Mouse (Mus musculus): ENCODE results near the gene Tsc1. TPM values are rescaled to one million over a fixed set of nuclear protein-coding genes. Genes with fewer than 3 reads are reported as not detected.

Gene Tsc1
- total RNA-seq (2021) = 10 to 100 TPM; 49.3 to 56.4 TPM

GRCm38 (mm10) chr2:28640461-28641424, at the start of gene Tsc1:
Tsc1 (plus strand) TSS chr2:28641228.
- intact Hi-C loops (cut with DNase I) = no loop called here
- DNase-seq (ENCODE audit: low spot score in 2 of 2) = peak; percentile 94 to 96

- DNase-seq (ENCODE audit: low spot score in 2 of 2) = no peak
- intact Hi-C loops (cut with DNase I) = no loop called here
These were observed 49.5 kb upstream of the Tsc1 start for GRCm38 (mm10) chr2:28591479-28591878.

DNA sequence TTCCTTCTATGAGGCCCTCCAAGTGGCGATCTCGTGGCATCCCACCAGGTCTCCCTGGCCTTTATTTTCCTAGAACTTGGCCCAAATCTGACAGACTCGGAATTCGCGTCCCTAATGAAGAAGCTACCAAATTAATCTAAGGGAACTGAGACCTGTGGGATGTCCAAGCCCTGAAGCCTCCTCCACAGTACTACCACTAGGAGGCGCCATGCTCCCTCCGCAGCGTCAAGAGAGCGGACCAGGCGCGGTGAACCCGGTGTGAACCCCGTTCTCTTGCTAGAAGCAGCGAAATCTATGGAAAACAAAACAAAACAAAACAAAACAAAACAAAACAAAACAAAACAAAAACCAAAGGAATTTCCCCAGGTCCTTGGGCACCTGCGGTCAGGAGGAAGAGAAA, 48.2 kb upstream of the Tsc1 start:
- intact Hi-C loops (cut with DNase I) = loop anchor here (2.0 kb wide), 1 partner anchor 30 kb away; no protein-coding TSS in a partner anchor
- DNase-seq (ENCODE audit: low spot score in 2 of 2) = no peak

GRCm38 (mm10) chr2:28596021-28596420, 45.0 kb upstream of the Tsc1 start:
- intact Hi-C loops (cut with DNase I) = no loop called here
- DNase-seq (ENCODE audit: low spot score in 2 of 2) = no peak

- intact Hi-C loops (cut with DNase I) = no loop called here
- DNase-seq (ENCODE audit: low spot score in 2 of 2) = no peak
These were observed 44.0 kb upstream of the Tsc1 start for GRCm38 (mm10) chr2:28596998-28597397.

DNA sequence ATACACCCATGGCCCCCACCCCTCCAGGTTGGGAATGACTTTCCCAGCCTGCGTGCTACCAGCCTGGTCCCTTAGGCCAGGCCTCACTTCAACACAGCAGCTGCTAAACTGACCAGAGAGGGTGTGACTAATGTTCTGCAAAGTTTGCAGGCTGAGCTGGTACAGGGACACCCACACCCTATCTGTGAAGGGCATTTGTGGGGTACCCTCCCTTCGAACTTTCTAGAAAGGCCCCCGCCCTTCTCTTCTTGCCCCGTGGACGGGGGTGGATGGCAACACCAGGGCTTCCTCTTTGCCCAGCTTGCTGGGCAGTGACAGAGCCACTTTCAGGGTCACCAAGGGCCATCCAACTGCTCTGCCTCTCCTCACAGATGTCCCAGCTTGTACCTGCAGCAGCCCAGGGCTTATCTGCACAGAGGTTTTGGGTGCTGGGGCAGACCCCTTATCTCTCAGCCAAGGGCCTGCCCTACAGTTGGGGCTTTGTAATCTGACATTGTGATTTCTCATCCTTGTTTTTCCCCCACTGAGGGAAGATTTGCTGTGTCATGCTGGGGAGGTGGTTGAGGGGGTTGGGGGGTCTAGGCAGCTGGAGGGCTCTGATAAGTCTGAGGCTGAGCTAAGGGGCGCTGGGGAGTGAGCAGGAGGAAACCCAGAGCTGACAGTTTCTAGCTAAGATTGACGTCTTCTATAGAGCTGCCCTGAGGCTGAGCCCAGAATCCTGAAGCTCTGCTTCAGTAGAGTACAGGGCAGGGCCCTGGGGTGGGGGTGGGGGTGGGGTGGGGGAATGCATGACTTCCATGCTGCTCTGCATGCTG, 43.1 kb upstream of the Tsc1 start:
- no peak for DNase-seq (ENCODE audit: low spot score in 2 of 2)
- intact Hi-C loops (cut with DNase I) = no loop called here

DNA sequence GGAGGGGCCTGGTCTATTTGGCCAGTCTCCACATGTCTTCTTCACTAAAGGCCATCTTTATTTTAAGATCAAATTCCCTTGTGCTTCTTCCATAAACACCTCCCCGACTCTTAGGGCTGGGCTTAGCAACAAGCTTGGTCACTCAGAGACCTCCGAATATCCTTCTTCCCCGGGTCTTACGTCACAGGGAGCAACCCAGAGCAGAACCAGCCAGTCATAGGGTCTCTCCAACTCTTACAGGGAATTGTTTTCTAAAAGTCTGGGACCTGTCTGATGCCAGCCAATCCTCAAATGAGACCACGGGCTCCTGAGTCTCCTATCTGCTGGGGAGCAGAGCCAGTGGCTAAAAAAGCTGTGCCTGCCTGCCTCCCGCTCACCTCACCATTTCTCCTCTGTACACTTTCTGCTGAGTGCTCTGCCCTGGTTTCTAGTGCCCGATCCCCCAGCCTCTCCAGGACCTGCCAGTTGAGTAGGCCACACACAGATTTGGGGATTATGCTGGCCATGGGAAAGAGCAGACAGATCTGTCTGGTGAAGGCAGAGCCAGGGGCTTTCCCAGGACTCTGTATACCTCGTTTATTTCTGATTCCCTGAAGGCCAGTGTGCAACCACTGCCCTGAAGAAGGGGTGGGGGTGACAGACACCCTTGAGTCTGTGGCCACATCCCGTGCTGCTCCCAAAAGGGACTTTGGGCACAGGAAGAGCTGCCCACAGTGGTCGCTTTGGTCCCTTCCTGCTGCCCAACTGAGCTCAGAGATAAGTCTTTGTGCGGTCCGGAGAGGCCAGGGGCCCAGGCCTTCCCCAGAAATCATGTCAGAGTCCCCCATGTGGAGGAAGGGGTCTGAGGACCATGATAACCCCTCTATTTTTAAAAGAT, 42.1 kb upstream of the Tsc1 start:
- intact Hi-C loops (cut with DNase I) = no loop called here
- DNase-seq (ENCODE audit: low spot score in 2 of 2) = no peak

DNA sequence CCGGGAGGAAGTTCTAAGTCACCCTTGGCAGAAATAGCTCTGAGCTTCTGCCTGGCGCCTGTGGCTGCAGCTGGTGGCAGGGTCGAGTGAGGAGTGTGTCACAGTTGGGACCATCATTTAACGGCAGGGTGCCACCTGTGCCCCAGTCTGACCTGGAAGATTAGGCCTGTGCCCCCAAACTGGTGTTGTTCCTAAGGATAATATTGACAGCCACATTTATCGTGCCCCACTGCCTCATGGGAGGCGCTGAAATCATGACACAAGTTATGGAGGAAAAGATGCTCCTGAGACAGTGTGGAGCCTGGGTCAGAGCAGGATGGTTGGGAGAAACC, 41.5 kb upstream of the Tsc1 start:
- no peak for DNase-seq (ENCODE audit: low spot score in 2 of 2)
- intact Hi-C loops (cut with DNase I) = no loop called here

DNA sequence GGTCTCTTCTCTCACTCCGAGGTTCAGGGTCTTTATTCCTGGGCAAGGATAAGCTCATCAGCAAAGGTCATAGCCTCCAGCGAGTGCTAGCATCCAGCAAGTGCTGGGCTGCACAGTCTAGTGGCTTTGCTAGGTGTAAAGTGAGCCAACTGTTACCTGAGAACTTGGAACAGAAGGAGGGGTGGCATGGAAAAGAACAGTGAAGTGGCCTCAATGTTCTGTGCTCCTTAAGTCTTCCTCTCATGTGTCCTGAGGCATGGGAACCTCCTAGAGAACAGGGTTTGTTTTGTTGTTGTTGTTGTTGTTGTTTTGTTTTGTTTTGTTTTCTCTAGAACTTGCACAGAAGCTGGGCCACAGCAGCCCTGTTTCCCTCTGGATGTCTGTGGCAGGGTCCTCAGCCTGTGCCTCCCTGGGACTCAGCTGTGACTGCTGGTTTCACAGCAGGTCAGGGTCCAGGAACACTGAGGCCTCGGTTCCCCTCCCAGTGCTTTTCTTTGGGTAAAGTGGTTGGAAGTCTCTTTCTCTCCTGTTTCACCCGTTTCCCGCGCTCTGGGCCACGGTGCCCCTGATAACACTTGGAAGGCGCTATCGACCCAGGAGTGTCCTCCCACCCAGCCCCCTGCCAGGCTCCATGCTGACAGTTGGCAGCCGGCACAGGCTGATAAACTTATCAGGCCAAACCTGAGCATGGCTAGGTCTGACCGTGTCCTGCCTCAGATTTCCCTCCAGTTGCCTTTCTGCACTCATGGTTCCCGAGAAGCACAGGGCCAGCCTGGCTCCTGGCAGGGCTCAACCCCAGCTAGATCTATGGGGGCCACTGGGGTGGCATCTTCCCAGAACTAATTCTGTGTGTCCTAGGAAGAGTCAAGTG, 39.1 kb upstream of the Tsc1 start:
- intact Hi-C loops (cut with DNase I) = no loop called here
- DNase-seq (ENCODE audit: low spot score in 2 of 2) = no peak

DNA sequence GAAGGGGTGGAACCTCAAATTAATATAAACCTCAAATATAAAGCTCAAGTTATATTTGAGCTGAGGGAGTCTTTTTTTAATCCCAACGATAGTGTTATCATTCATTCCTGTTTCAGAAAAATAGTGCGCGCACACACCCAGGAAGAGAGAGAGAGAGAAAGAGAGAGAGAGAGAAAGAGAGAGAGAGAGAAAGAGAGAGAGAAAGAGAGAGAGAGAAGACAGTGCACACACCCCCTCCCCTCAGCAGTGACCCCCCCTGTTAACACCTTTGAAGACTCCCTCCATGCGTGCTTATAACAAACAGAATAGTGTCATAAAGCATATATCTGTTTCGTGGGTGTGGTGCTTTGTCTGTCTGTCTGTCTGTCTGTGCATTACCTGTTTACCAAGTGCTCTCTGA, 37.5 kb upstream of the Tsc1 start:
- DNase-seq (ENCODE audit: low spot score in 2 of 2) = no peak
- intact Hi-C loops (cut with DNase I) = no loop called here

DNA sequence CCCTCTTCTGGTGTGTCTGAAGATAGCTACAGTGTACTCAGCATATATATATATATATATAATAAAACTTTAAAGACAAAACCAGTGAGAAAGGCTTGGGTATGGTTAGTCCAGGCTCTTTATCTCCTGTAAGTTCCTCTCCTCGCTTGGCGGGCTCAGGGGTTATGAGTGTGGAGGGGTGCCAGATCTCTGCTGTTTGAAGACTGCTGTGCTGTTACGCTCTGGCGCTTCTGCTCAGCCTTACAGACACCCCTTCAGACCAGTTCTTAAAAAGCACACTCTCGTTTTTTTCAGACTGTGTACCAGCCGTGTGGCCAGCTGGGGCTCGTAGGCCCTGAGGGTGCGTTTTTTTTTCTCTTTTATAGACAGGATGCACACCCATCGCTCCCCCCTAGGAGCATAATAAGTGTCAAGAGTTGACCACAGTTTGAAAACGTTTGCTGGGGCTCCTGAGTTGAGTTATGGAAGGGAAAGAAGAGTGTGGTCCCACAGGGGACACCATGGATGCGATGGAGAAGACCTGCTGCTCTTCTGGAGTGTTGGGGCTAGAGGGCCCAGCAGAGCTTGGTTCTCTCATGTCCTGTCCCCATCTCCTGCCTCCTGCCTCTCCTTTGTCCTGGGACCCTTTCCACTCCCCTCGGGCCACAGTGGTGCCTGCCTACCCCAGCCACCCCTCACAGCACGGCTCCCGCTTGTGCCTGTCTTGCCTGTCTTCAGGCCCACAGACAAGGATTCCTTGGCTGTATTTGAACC, 35.1 kb upstream of the Tsc1 start:
- DNase-seq (ENCODE audit: low spot score in 2 of 2) = no peak
- intact Hi-C loops (cut with DNase I) = no loop called here

- intact Hi-C loops (cut with DNase I) = no loop called here
These were observed 34.3 kb upstream of the Tsc1 start for GRCm38 (mm10) chr2:28606601-28607340.

DNA sequence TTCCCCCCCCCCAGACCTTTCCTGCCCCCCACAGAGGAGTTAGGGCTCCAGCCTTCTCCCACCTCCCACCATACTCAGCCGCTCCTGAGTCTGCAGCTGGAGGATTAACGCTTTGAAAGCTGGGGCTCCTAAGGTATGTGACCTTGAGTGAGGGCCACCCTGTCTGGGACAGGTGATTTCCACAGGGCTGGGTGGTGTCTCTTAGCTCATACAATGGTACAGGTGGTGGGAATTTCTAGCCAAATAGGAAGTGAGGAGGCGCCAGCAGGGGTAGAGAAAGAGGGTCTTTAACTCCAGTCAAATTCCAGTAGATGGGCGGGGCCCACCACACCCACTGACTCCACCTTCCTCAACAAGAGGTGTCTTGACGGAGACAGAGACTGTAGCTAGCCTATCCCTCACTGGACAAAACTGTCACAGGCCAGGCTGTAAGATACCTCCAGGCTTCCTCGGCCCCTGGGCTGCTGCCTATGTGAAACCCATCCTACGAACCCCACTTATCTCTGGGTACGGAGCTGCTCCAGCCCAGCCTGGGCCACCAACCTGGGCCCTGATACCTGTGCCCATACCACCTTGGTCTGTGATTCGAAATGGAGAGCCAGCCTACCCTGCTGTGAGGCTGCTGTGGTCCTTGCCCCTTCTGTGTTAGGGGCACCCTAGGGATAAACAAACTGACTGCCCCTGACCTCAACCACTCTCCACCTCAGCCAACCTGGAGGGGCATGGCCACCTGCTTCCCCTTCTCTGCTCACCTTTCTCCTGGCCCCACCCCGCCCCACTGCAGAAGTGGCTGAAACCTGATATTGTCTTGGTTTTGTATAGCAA, 33.5 kb upstream of the Tsc1 start:
- no peak for DNase-seq (ENCODE audit: low spot score in 2 of 2)
- intact Hi-C loops (cut with DNase I) = no loop called here

More at GRCm38 (mm10) chr2:28606601-28607340, 34.3 kb upstream of the Tsc1 start:
- DNase-seq (ENCODE audit: low spot score in 2 of 2) = no peak

DNA sequence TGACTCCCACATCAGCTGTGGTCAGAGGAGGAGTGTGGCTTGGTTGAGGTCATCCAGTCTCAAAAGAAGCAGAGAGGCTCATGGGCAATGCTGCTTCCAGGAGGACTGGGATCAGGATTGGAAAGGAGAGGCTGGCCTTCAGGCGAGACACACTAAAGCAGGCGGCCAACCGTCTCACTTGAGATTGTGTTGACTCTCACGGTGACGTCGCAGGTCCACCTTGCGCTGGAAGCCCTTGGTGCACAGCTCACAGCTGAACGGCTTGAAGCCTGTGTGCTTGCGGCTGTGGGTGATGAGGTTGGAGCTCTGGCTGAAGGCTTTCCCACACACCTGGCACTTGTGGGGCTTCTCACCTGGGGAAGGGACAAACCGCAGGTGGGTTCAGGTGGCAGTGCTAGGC, 31.2 kb upstream of the Tsc1 start:
- no peak for DNase-seq (ENCODE audit: low spot score in 2 of 2)
- intact Hi-C loops (cut with DNase I) = no loop called here

- intact Hi-C loops (cut with DNase I) = no loop called here
These were observed 30.2 kb upstream of the Tsc1 start for GRCm38 (mm10) chr2:28610716-28611406.

DNA sequence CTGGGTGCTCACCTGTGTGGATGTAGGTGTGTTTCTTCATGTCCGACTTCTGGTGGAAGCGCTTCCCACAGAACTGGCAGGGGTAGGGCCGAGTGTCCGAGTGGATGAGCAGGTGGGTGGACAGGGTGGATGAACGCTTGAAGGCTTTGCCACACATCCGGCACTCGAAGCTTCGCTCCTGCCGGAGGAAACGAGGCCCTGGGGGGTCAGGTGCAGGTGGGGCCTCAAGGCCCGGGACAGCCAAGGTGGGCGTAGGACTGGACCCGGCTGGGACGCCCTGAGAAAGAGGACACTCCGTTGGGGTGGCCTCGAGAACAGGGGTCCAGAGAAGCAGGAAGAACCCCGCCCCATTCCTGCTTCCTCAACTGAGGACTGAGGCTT, 29.6 kb upstream of the Tsc1 start:
- intact Hi-C loops (cut with DNase I) = no loop called here
- no peak for DNase-seq (ENCODE audit: low spot score in 2 of 2)

More at GRCm38 (mm10) chr2:28610716-28611406, 30.2 kb upstream of the Tsc1 start:
- DNase-seq (ENCODE audit: low spot score in 2 of 2) = no peak

Measured in left cerebral cortex, postnatal 25 days (tissue).